Mouse (Mus musculus): ENCODE measurements around the gene Acrbp. TPM values are rescaled to one million over a fixed set of nuclear protein-coding genes. Genes with fewer than 3 reads are reported as not detected.
"Not testable (repeated sequence)": the region's sequence is repeated elsewhere in the genome, so short reads cannot be mapped to it uniquely, and the experiment has no call there.

The Acrbp gene
- total and polyA plus RNA-seq, 3 experiments = 1.9 to 16.3 (median 2.3) TPM

DNA sequence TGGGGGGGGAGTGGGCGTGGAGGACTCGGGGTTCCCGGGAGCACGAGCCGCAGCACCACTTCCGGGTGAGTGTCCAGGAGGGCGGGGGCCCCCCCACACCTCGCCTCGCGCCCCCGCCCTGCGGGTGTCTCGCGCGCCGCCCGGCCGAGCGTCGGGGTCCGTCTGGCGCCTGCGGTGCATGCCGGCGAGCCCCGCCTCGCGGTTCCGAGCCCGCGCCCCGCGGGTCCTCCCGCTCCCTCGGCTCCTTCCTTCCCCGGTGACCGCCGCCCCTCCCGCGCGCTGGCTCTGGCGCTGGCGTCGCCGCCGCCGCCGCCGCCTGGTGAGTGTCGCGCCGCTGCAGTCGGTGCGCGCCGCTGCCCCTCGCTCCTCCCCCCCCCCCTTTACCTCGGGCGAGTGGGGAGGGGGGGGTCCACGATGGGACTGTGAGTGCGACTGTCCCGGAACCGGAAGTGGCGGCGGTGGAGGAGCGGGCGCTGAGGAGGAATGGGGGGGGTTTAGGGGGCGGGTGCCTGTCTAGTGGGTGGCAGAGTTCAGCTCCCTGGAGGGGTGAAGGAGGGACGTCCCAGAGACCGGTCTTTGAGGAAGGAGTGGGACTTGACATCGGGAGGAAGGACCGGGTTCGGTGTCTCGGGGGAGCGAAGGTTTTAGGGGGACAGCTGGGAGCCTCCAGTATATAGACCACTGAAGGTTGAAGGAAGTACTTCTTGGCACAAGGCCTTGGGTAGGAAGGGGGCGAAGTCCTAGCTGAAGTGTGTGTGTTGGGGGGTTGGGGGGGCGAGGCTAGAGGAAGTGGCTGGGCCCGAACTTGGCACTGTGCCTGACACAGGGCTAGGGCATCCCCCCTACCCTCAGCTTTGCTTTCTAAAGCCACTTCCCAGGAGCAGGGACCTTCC lies 40.1 kb upstream of the Acrbp start:
- peak overlapping the region; percentile 98 for H3K27ac ChIP-seq
- H3K4me1 ChIP-seq (ENCODE audit: control insufficient read depth, insufficient read depth, low read length) = peaks cover 2% of the 10 kb centered on the region
- H3K9ac ChIP-seq (ENCODE audit: low read depth, low read length) = peak overlapping the region; percentile 98
- intact Hi-C loops (cut with DNase I) = loop anchor here (2.0 to 5.0 kb wide), 4 partner anchors 79 to 152 kb away; partner anchors contain the start of genes Mlf2 and P3h3
- no peaks in the 10 kb centered on the region; the same call in none of the 2 replicates for H3K79me2 ChIP-seq (replicated peaks; ENCODE audit: control insufficient read depth, insufficient read depth, low read length)
- peak; percentile 71; the same call in 1 of the 2 replicates for TF ChIP-seq POLR2A (IDR thresholded peaks at IDR 0.05; ENCODE audit: insufficient read depth, low read depth, low read length)
- no peak for TF ChIP-seq EP300 (IDR thresholded peaks at IDR 0.05; ENCODE audit: insufficient read depth, low read depth, low read length)
- H3K27me3 ChIP-seq (ENCODE audit: control insufficient read depth, insufficient read depth, low read length) = no peaks in the 10 kb centered on the region
- H3K36me3 ChIP-seq (ENCODE audit: control insufficient read depth, insufficient read depth, low read length) = no peaks in the 10 kb centered on the region
- peak; percentile 84 to 89 for DNase-seq
- peak overlapping the region; percentile 90 for H3K4me3 ChIP-seq
- WGBS = under 1% methylated on average over 55 of the region's 78 CpGs

DNA sequence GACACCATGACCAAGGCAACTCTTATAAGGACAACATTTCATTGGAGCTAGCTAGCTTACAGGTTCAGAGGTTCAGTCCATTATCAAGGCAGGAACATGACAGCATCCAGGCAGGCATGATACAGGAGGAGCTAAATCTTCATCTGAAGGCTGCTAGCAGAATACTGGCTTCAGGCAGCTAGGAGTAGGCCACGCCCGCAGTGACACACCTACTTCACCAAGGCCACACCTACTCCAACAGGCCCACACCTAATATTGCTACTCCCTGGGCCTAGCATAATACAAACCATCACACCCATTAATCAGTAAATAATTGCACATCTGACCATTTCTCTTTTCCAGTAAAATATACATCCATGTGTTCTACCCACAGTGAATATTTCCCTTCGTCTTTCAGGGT lies 31.8 kb upstream of the Acrbp start:
- WGBS = 94% methylated on average over 3 of the region's 3 CpGs
- H3K27ac ChIP-seq = no peak overlapping the region
- H3K27me3 ChIP-seq (ENCODE audit: control insufficient read depth, insufficient read depth, low read length) = no peaks in the 10 kb centered on the region
- DNase-seq = no peak
- no peaks in the 10 kb centered on the region; the same call in 1 of the 2 replicates for H3K36me3 ChIP-seq (ENCODE audit: control insufficient read depth, insufficient read depth, low read length)
- H3K9ac ChIP-seq (ENCODE audit: low read depth, low read length) = no peak overlapping the region
- H3K4me1 ChIP-seq (ENCODE audit: control insufficient read depth, insufficient read depth, low read length) = no peaks in the 10 kb centered on the region
- no peak for TF ChIP-seq POLR2A (IDR thresholded peaks at IDR 0.05; ENCODE audit: insufficient read depth, low read depth, low read length)
- TF ChIP-seq CTCF (IDR thresholded peaks at IDR 0.05) = no peak
- TF ChIP-seq EP300 (IDR thresholded peaks at IDR 0.05; ENCODE audit: insufficient read depth, low read depth, low read length) = no peak
- H3K4me3 ChIP-seq = no peak overlapping the region
- peaks cover 3% of the 10 kb centered on the region for H3K79me2 ChIP-seq (replicated peaks; ENCODE audit: control insufficient read depth, insufficient read depth, low read length)
- intact Hi-C loops (cut with DNase I) = no loop called here

DNA sequence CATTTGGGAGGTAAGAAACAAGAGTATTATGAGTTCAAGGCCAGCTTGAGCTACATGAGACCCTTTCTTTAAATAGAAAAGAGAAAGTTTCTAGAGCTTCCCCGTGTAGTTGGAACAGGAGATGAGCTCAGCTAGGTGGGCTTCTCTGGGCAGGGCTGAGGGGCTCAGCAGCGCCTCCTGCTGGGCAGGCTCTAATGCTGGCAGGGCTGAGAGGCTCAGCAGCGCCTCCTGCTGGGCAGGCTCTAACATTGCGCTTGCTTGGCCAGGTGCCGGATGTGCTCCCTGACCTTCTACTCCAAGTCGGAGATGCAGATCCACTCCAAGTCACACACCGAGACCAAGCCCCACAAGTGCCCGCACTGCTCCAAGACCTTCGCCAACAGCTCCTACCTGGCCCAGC lies 19.0 kb upstream of the Acrbp start:
- H3K36me3 ChIP-seq (ENCODE audit: control insufficient read depth, insufficient read depth, low read length); H3K9ac ChIP-seq (ENCODE audit: low read depth, low read length); H3K27ac ChIP-seq; H3K79me2 ChIP-seq (replicated peaks; ENCODE audit: control insufficient read depth, insufficient read depth, low read length); intact Hi-C loops (cut with DNase I); H3K4me3 ChIP-seq; H3K27me3 ChIP-seq (ENCODE audit: control insufficient read depth, insufficient read depth, low read length); H3K4me1 ChIP-seq (ENCODE audit: control insufficient read depth, insufficient read depth, low read length): not testable (repeated sequence)
- 0 out of 2 replicates have a peak, but pooled peaks have one; percentile 9 for TF ChIP-seq EP300 (IDR thresholded peaks at IDR 0.05; ENCODE audit: insufficient read depth, low read depth, low read length)
- TF ChIP-seq CTCF (IDR thresholded peaks at IDR 0.05) = peak; percentile 81
- WGBS = 37% methylated on average over 8 of the region's 9 CpGs
- peak; percentile 27 to 67 for DNase-seq

DNA sequence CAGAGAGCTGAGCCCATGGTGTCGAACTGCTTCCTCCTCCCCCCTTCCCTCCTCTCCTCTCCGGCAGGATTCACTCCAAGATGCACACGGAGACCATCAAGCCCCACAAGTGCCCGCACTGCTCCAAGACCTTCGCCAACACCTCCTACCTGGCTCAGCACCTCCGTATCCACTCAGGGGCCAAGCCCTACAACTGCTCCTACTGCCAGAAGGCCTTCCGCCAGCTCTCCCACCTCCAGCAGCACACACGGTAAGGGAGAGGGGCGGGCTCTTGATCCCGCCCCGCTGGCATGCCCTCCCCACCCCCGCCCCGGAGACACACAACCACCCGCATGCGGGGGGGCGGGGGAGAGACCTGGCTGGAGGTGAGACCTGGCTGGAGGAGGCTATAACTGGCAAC lies 17.9 kb upstream of the Acrbp start:
- DNase-seq = no peak
- TF ChIP-seq CTCF (IDR thresholded peaks at IDR 0.05) (no peak), EP300 (IDR thresholded peaks at IDR 0.05; ENCODE audit: insufficient read depth, low read depth, low read length) (no peak), POLR2A (IDR thresholded peaks at IDR 0.05; ENCODE audit: insufficient read depth, low read depth, low read length) (no peak)
- no peaks in the 10 kb centered on the region for H3K27me3 ChIP-seq (ENCODE audit: control insufficient read depth, insufficient read depth, low read length)
- no peak overlapping the region for H3K4me3 ChIP-seq
- no peaks in the 10 kb centered on the region for H3K79me2 ChIP-seq (replicated peaks; ENCODE audit: control insufficient read depth, insufficient read depth, low read length)
- intact Hi-C loops (cut with DNase I) = no loop called here
- H3K36me3 ChIP-seq (ENCODE audit: control insufficient read depth, insufficient read depth, low read length) = no peaks in the 10 kb centered on the region
- H3K4me1 ChIP-seq (ENCODE audit: control insufficient read depth, insufficient read depth, low read length) = no peaks in the 10 kb centered on the region
- H3K9ac ChIP-seq (ENCODE audit: low read depth, low read length) = no peak overlapping the region
- no peak overlapping the region for H3K27ac ChIP-seq
- 81% methylated on average over 16 of the region's 16 CpGs for WGBS

DNA sequence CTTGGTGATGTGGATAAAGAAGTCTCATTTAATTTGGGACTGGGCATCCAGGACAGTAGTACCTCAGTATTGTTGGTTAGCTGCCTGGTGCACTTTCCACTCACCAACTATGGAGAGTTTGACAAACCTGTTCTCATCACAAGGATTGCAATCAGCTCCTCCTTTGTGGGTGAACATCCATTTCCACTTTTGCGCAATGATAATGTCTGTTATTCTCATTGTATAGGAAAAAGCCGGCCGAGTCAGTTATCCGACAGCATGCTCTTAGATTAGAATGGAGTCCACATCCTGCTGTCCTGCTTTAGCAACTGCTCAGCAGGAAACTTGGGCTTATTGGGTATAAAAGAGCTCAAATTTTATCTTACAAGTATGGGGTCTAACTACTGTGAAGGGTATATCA lies 10.8 kb upstream of the Acrbp start:
- WGBS = 66% methylated on average over 4 of the region's 4 CpGs
- Histone ChIP-seq H3K27me3 (ENCODE audit: control insufficient read depth, insufficient read depth, low read length) (no peaks in the 10 kb centered on the region), H3K4me1 (ENCODE audit: control insufficient read depth, insufficient read depth, low read length) (peaks cover 1% of the 10 kb centered on the region; the same call in 1 of the 2 replicates), H3K4me3 (peak overlapping the region; percentile 79), H3K9ac (ENCODE audit: low read depth, low read length) (no peak overlapping the region; the same call in 1 of the 2 replicates), H3K36me3 (ENCODE audit: control insufficient read depth, insufficient read depth, low read length) (peaks cover 5% of the 10 kb centered on the region), H3K79me2 (replicated peaks; ENCODE audit: control insufficient read depth, insufficient read depth, low read length) (no peaks in the 10 kb centered on the region), H3K27ac (peak overlapping the region; percentile 80)
- intact Hi-C loops (cut with DNase I) = loop anchor here (1.0 to 2.0 kb wide), 3 partner anchors 30 to 326 kb away; partner anchors contain the start of genes Cops7a, Emg1 and Phb2
- no peak for DNase-seq
- TF ChIP-seq POLR2A (IDR thresholded peaks at IDR 0.05; ENCODE audit: insufficient read depth, low read depth, low read length) (no peak), CTCF (IDR thresholded peaks at IDR 0.05) (no peak), EP300 (IDR thresholded peaks at IDR 0.05; ENCODE audit: insufficient read depth, low read depth, low read length) (no peak)

DNA sequence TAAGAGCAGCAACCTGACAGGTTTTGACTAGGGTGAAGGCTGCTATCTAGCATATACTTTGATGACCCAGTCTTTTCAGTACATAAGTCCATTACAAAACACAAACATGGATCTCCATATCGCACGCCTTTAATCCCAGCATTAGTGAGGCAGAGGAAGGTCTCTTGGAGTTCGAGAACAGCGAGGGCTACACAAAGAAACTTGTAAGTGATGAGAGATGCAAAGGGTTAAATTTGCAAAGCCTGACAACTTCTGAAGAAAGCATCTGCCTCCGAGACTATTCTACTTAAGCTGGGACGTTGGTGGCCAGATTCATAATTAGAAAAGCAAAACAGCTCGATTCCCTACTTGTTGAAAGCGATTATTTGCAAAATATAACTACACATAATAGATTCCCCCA lies 10.4 kb upstream of the Acrbp start:
- intact Hi-C loops (cut with DNase I) = loop anchor here (1.0 to 2.0 kb wide), 3 partner anchors 31 to 326 kb away; partner anchors contain the start of genes Cops7a, Emg1 and Phb2
- Histone ChIP-seq H3K36me3 (ENCODE audit: control insufficient read depth, insufficient read depth, low read length) (peaks cover 5% of the 10 kb centered on the region), H3K79me2 (replicated peaks; ENCODE audit: control insufficient read depth, insufficient read depth, low read length) (no peaks in the 10 kb centered on the region), H3K27ac (peak overlapping the region; percentile 80), H3K4me1 (ENCODE audit: control insufficient read depth, insufficient read depth, low read length) (peaks cover 1% of the 10 kb centered on the region; the same call in 1 of the 2 replicates), H3K9ac (ENCODE audit: low read depth, low read length) (peak overlapping the region; percentile 61), H3K4me3 (peak overlapping the region; percentile 79), H3K27me3 (ENCODE audit: control insufficient read depth, insufficient read depth, low read length) (no peaks in the 10 kb centered on the region)
- TF ChIP-seq EP300 (IDR thresholded peaks at IDR 0.05; ENCODE audit: insufficient read depth, low read depth, low read length) (no peak), CTCF (IDR thresholded peaks at IDR 0.05) (no peak), POLR2A (IDR thresholded peaks at IDR 0.05; ENCODE audit: insufficient read depth, low read depth, low read length) (no peak)
- 5% methylated on average over 8 of the region's 8 CpGs for WGBS
- DNase-seq = no peak
